Mouse (Mus musculus) erythroblast, embryonic 14.5 days (primary cell): ENCODE data around the gene Coro2a.

Experiments
- GATA1 ChIP-seq: IDR thresholded peaks from 2 replicates; pipeline ENCODE4 v1.6.1; 2012; ENCODE audit warnings: low read length, inconsistent platforms, mixed read lengths
- TAL1 ChIP-seq: IDR thresholded peaks from 3 replicates; pipeline ENCODE4 v1.6.1; 2012; ENCODE audit warnings: low read length, inconsistent platforms, mixed read lengths

GRCm38 (mm10) chr4:46535840-46536361 is 66.1 kb downstream of the Coro2a start, which contains the start of gene Trim14:
- TF ChIP-seq TAL1 = no peak
- no peak for TF ChIP-seq GATA1
